Mouse (Mus musculus) neural tube, embryonic 11.5 days (tissue): ENCODE results near the gene Gm20671. TPM values are rescaled to one million over a fixed set of nuclear protein-coding genes. Genes with fewer than 3 reads are reported as not detected.
"Not testable (repeated sequence)": the region's sequence is repeated elsewhere in the genome, so short reads cannot be mapped to it uniquely, and the experiment has no call there.

Source experiments
- ATAC-seq: fragments of 200-750 bp; cut with Nextera tagmentation; 2 replicates; pipeline ENCODE4 v1.8.0; 2017; ENCODE audit warnings: moderate number of reproducible peaks, mild to moderate bottlenecking, moderate TSS enrichment, moderate library complexity; ENCODE audit not compliant: insufficient read depth, low FRiP score, low TSS enrichment
- DNase-seq: peaks from one replicate; pipeline ENCODE4 v3.0.0-alpha.2; 2015; ENCODE audit warnings: low spot score
- H3K27ac ChIP-seq: fragments of 300-500 bp; sonication (generic); 2 replicates; pipeline ENCODE4 v1.5.1; 2014; ENCODE audit warnings: low read depth, mild to moderate bottlenecking, low read length
- H3K27me3 ChIP-seq: fragments of 300-500 bp; sonication (generic); 2 replicates; pipeline ENCODE4 v1.6.1; 2014; ENCODE audit warnings: mild to moderate bottlenecking, low read length, mixed read lengths; ENCODE audit not compliant: control insufficient read depth, insufficient read depth
- H3K36me3 ChIP-seq: fragments of 300-500 bp; sonication (generic); 2 replicates; pipeline ENCODE4 v1.6.1; 2014; ENCODE audit warnings: mild to moderate bottlenecking, low read length, moderate library complexity, mixed read lengths; ENCODE audit not compliant: control insufficient read depth, insufficient read depth
- H3K4me1 ChIP-seq: fragments of 300-500 bp; sonication (generic); 2 replicates; pipeline ENCODE4 v1.6.1; 2014; ENCODE audit warnings: low read length, mixed read lengths; ENCODE audit not compliant: control insufficient read depth, insufficient read depth
- H3K4me2 ChIP-seq: fragments of 300-500 bp; sonication (generic); 2 replicates; pipeline ENCODE4 v1.6.1; 2014; ENCODE audit warnings: low read depth, mild to moderate bottlenecking, moderate library complexity
- H3K4me3 ChIP-seq: fragments of 300-500 bp; sonication (generic); 2 replicates; pipeline ENCODE4 v1.5.1; 2014; ENCODE audit warnings: low read depth, low read length
- H3K9ac ChIP-seq: fragments of 300-500 bp; sonication (generic); 2 replicates; pipeline ENCODE4 v1.6.1; 2014; ENCODE audit warnings: mild to moderate bottlenecking, low read length
- H3K9me3 ChIP-seq: fragments of 300-500 bp; sonication (generic); 2 replicates; pipeline ENCODE4 v1.6.1; 2016; ENCODE audit warnings: low read length; ENCODE audit not compliant: control insufficient read depth
- WGBS: fragments of 180-500 bp; shearing (Covaris S2); extraction: QIAGEN DNeasy Blood & Tissue Kit; methylation state at CpG from one replicate; pipeline ENCODE4 v1.1.7; 2014; 5-methylcytosine and 5-hydroxymethylcytosine counted together
- polyA plus RNA-seq: library from polyadenylated mRNA; unstranded; fragments of >200 nt; fragmentation: Nextera tagmentation; extraction: Ambion mirVana; gene quantifications from 2 replicates; pipeline ENCODE4 v1.2.1, GENCODE M21; 2014

Gene Gm20671
- polyA plus RNA-seq, 1 experiment from 2014 or later, result not detected

DNA sequence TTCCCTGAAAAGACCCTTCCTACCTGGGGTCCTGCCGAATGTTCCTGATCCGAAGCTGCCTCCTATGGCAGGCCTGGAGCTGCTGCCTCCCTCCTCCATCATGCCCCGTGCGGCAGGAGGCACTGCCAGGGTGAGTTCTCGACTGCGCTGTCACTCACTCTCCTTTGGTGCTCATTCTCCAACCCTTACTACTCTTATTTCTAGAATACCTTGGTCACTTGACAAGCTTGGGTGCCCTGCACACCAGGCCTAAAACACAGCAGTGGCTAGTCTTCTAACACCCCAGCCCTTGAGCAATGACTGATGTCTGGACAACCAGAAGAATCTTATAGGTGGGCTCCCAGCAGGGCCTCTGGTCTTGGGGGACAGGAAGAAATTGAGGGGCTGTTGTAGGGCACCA lies 93.0 kb downstream of the Gm20671 start:
- H3K9ac ChIP-seq, H3K9me3 ChIP-seq, H3K4me1 ChIP-seq, H3K4me3 ChIP-seq, H3K27me3 ChIP-seq, H3K27ac ChIP-seq, DNase-seq, H3K4me2 ChIP-seq, H3K36me3 ChIP-seq: not testable (repeated sequence)
- ATAC-seq, result peak; percentile 48; the same call in 1 of the 2 replicates
- WGBS, result 88% methylated on average over 6 of the region's 6 CpGs

DNA sequence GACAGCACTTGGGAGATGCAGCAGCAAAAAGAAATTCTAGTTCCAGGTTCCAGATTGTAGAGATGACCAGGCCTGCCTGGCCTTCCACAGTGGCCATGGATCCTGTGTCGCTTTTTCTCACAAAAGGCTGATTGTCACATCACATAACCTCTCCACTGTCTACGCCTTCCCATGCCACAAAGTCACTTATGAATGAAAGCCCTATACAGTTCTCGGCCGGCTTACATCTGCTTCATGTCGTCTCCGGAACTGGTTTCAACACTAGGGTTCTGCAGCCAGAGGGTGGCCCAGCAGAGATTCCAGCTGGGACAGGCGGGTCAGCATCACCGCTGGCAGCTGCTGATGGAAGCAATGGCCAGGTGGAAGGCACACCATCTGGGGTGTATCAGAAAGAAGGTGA lies 98.1 kb downstream of the Gm20671 start:
- H3K4me2 ChIP-seq, result no peak overlapping the region
- WGBS, result 84% methylated on average over 8 of the region's 8 CpGs
- no peaks in the 10 kb centered on the region for H3K4me1 ChIP-seq
- no peaks in the 10 kb centered on the region for H3K36me3 ChIP-seq
- ATAC-seq (no peak), DNase-seq (no peak)
- H3K27ac ChIP-seq, result no peak overlapping the region
- no peak overlapping the region for H3K4me3 ChIP-seq
- no peaks in the 10 kb centered on the region for H3K9me3 ChIP-seq
- H3K9ac ChIP-seq, result no peak overlapping the region
- no peaks in the 10 kb centered on the region for H3K27me3 ChIP-seq

DNA sequence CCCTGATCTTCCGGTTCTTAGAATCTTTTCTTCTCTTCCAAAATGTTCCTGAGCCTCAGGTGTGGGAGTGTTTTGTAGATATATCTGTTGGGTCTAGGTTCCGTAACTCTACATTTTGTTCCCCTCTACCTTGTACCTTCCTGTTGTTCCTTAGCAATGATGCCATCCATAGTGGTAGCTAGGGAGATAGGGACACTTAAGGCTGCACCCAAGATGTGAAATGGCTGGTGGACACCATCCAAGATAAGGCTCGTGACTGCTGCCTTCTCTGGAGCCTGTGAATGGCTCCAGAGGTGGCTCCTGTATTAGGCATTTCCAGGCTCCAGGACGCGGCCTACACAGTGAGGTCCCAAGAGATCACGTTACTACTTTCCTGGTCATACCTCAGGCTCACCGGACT lies 98.6 kb downstream of the Gm20671 start:
- Histone ChIP-seq H3K27ac (no peak overlapping the region), H3K36me3 (no peaks in the 10 kb centered on the region), H3K27me3 (no peaks in the 10 kb centered on the region), H3K4me1 (no peaks in the 10 kb centered on the region), H3K9ac (no peak overlapping the region), H3K9me3 (no peaks in the 10 kb centered on the region), H3K4me2 (no peak overlapping the region), H3K4me3 (no peak overlapping the region)
- WGBS, result 85% methylated on average over 7 of the region's 7 CpGs
- DNase-seq (no peak), ATAC-seq (no peak)

DNA sequence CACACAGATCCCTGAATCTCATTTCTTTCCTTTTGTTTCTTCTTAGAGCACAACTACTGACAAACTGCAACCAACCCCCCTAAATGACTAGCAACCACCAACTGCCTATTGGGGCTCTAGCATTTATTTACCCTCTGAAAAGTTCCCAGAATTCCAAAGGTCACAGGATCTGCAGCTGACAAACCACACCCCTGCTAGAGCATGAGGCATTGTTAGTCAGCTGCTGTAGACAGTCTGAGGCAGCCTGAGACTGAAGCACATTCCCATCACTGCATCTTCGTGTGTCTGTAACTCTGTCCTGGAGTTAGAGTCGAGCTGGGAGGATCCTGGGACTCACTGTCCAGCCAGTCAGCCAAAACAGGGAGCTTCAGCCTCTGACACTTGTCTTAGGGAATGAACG lies 101.5 kb downstream of the Gm20671 start:
- not testable (repeated sequence) for H3K36me3 ChIP-seq, ATAC-seq
- 69% methylated on average over 3 of the region's 3 CpGs for WGBS

DNA sequence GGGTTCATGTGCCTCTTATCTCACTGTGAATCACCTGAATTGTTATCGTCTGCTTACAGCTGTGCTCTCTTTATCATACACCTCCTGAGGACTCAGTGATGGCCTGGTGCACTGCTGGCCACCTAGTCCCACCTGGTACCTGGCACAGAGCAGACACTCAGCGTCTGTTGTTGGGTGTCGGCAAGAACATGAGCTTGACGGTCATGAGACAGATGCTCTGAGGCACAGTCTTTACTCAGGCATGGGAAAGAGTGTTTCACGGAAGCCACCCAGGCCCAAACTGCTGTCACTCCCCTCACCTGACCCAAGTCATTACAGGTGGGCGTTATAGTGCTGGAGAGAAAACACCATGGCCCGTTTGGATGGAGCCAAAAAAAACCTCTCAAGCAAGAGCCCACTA lies 102.9 kb downstream of the Gm20671 start:
- Histone ChIP-seq H3K4me2 (no peak overlapping the region), H3K9ac (no peak overlapping the region), H3K9me3 (no peaks in the 10 kb centered on the region), H3K27me3 (no peaks in the 10 kb centered on the region), H3K4me3 (no peak overlapping the region), H3K27ac (no peak overlapping the region), H3K4me1 (no peaks in the 10 kb centered on the region), H3K36me3 (no peaks in the 10 kb centered on the region)
- 89% methylated on average over 7 of the region's 7 CpGs for WGBS
- no peak for DNase-seq
- no peak for ATAC-seq

More for the DNA sequence above, 101.5 kb downstream of the Gm20671 start:
- H3K9ac ChIP-seq, H3K4me3 ChIP-seq, H3K4me2 ChIP-seq, H3K27ac ChIP-seq, H3K4me1 ChIP-seq, H3K9me3 ChIP-seq, H3K27me3 ChIP-seq, DNase-seq: not testable (repeated sequence)

DNA sequence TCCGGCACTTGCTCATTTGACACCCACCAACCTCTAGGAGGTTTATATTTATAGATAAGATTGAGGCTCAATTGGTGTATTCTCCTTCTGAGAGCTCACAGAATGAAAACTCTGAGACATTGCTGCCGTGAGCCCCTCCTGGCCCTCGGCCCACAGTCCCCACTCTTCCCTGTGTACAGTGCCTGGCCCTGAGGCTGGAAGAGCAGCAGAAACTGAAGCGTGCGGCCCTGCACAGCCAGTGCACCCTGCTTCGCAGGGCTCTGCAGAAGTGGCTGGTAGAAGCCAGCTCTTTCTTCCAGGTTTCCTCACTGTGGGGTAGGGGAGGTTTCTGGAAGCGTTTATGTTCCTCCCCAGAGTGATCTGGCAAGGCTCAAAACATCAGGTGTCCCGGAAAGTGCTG lies 104.2 kb downstream of the Gm20671 start:
- ATAC-seq, H3K9ac ChIP-seq, H3K27me3 ChIP-seq, DNase-seq, H3K4me3 ChIP-seq, H3K9me3 ChIP-seq, H3K27ac ChIP-seq, H3K4me1 ChIP-seq, H3K4me2 ChIP-seq, H3K36me3 ChIP-seq: not testable (repeated sequence)
- WGBS, result 88% methylated on average over 8 of the region's 8 CpGs

DNA sequence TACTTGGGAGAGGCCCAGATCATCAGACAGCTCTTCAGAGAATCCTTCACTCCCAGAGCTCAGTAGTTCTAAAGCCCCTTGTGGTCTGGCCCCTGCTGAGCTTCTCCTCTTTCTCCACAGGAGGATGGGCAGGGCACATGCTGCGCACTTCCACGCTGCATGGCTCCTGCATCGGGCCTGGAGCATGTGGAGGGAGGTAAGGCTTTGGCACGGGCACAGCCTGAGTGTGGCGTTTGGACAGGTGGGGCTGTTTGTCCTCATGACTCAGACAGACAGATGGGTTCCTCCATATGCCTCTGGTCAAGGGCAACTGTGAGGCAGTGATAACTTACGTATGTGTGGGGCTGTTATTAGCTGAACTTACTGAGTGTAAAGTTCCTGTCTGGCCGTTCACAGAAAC lies 104.6 kb downstream of the Gm20671 start:
- DNase-seq (no peak), ATAC-seq (no peak)
- no peaks in the 10 kb centered on the region for H3K27me3 ChIP-seq
- 72% methylated on average over 7 of the region's 7 CpGs for WGBS
- H3K27ac ChIP-seq, result no peak overlapping the region
- no peak overlapping the region for H3K9ac ChIP-seq
- no peak overlapping the region for H3K4me3 ChIP-seq
- no peaks in the 10 kb centered on the region for H3K36me3 ChIP-seq
- H3K4me1 ChIP-seq, result no peaks in the 10 kb centered on the region
- no peaks in the 10 kb centered on the region for H3K9me3 ChIP-seq
- H3K4me2 ChIP-seq, result no peak overlapping the region

DNA sequence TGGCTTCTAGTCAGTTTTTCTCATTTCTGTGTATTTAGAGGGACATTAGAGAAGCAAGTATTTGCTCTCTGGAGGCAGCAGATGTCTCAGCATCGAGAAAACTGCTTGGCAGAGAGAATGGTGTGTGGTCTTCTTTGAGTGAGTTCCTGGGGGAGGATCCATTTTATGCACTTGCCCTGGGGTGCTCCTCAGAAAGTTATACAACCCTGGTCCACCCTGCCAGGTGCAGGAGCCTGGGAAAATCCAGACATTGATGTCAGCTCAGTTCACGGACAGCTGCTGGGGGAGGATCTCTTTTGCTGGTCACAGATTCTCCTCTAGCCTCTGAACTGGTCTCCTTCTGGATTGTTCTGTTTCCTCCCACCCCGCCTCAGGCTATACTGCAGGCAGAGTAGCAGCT lies 105.6 kb downstream of the Gm20671 start:
- Histone ChIP-seq H3K27ac (no peak overlapping the region), H3K4me3 (no peak overlapping the region), H3K4me2 (no peak overlapping the region), H3K36me3 (no peaks in the 10 kb centered on the region), H3K9ac (no peak overlapping the region), H3K9me3 (no peaks in the 10 kb centered on the region), H3K27me3 (no peaks in the 10 kb centered on the region), H3K4me1 (no peaks in the 10 kb centered on the region)
- DNase-seq, result no peak
- 75% methylated on average over 3 of the region's 3 CpGs for WGBS
- ATAC-seq, result no peak

DNA sequence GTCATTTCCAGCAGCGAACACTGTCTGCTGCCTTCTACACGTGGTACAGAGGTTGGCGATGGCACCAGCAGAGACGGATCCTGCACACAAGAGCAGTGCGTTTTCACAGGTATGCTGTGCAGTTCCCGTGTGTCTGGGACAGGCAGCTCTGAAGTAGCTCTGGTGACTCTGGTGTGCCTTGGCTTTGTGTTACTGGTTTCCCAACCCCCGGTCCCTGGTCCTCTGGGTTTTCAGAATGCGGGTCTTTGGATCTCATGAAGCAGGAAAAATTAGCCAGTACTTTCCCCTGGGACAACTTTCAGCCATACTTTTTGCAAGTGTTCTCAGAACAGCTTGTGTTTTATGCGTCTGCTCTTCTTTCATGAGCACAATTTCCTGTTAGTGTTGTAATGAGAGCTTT lies 106.5 kb downstream of the Gm20671 start:
- Histone ChIP-seq H3K4me3 (no peak overlapping the region), H3K9ac (no peak overlapping the region), H3K9me3 (no peaks in the 10 kb centered on the region), H3K4me2 (no peak overlapping the region), H3K27ac (no peak overlapping the region), H3K27me3 (no peaks in the 10 kb centered on the region), H3K36me3 (no peaks in the 10 kb centered on the region), H3K4me1 (no peaks in the 10 kb centered on the region)
- ATAC-seq (no peak), DNase-seq (no peak)
- WGBS, result 85% methylated on average over 9 of the region's 9 CpGs
